ENCODE assay signal across 24 mouse cellular contexts in the genomic region with DNA sequence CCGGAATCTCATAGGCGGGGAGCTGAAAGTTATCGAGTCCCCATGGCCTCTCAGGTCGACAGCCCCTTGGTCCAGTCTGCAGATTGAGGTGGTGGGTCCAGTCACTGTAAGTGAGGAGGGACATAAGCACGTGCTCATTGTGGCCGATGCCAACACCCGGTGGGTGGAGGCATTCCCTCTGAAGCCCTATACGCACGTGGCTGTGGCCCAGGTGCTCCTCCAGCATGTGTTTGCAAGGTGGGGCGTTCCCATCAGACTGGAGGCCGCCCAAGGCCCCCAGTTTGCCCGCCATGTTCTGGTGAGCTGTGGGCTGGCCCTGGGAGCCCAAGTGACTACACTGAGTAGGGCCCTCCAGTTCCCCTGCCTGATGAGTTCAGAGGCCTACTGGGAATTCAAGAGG. TPM values are rescaled to one million over a fixed set of nuclear protein-coding genes. Genes with fewer than 3 reads are reported as not detected.
"Had no signal": no experiment of that assay in that cellular context is flagged by ENCODE, and none has a peak within 500 bp of the region (broad histone marks: within the 10 kb centered on the region; RNA-seq: fewer than 3 reads in every experiment).

No protein-coding gene starts in this region.

- DNase-seq: kidney, postnatal 14 days; kidney, postnatal 4 days; left cerebral cortex, postnatal 4 days; lung, adult 18-20 months; lung, postnatal 10 days; lung, postnatal 36 days; retina, postnatal 1 day; right cerebral cortex, postnatal 25 days; spleen, adult 18-20 months; thymus, adult 18-20 months; thymus, postnatal 36 days had no signal

- H3K27me3 ChIP-seq: limb, embryonic 12.5 days; limb, embryonic 15.5 days; lung, embryonic 15.5 days; midbrain, embryonic 13.5 days; neural tube, embryonic 13.5 days; stomach, embryonic 15.5 days had no signal

- H3K9ac ChIP-seq: limb, embryonic 12.5 days; limb, embryonic 15.5 days; liver, embryonic 14.5 days; lung, embryonic 15.5 days; neural tube, embryonic 13.5 days; stomach, embryonic 15.5 days had no signal

- H3K27ac ChIP-seq: limb, embryonic 12.5 days; limb, embryonic 15.5 days; liver, embryonic 14.5 days; lung, embryonic 15.5 days; midbrain, embryonic 10.5 days; midbrain, embryonic 13.5 days; neural tube, embryonic 13.5 days; stomach, embryonic 15.5 days had no signal

- H3K9me3 ChIP-seq: limb, embryonic 12.5 days; limb, embryonic 15.5 days; lung, embryonic 15.5 days; midbrain, embryonic 10.5 days; midbrain, embryonic 13.5 days; neural tube, embryonic 13.5 days; stomach, embryonic 15.5 days had no signal

- H3K4me3 ChIP-seq: limb, embryonic 12.5 days; limb, embryonic 15.5 days; lung, embryonic 15.5 days; megakaryocyte, embryonic 14.5 days; midbrain, embryonic 10.5 days; midbrain, embryonic 13.5 days; myocyte; neural tube, embryonic 13.5 days; stomach, embryonic 15.5 days had no signal

- H3K4me2 ChIP-seq: limb, embryonic 12.5 days; limb, embryonic 15.5 days; liver, embryonic 11.5 days; lung, embryonic 15.5 days; midbrain, embryonic 13.5 days; neural tube, embryonic 13.5 days; stomach, embryonic 15.5 days had no signal

RNA-seq across cellular contexts. Expression of gene Cbln3, which starts 12.2 kb away (rescaled TPM):
- total RNA-seq: neutrophil, adult 5-6 weeks had no signal

RNA-seq across cellular contexts. Expression of gene Nfatc4, which starts 49.1 kb away (rescaled TPM):
- total RNA-seq: monocyte, adult 5-6 weeks; neutrophil, adult 5-6 weeks had no signal
